Mouse (Mus musculus) kidney, adult 8-10 months (tissue): ENCODE data around the gene Zfp36.

Experiments
- DNase-seq, 2 experiments: peaks; one replicate each; pipeline ENCODE4 v3.0.0; 2022

The Zfp36 gene

GRCm38 (mm10) chr7:28383606-28384005 lies 3.6 kb upstream of the Zfp36 start:
- DNase-seq = no peak

DNA sequence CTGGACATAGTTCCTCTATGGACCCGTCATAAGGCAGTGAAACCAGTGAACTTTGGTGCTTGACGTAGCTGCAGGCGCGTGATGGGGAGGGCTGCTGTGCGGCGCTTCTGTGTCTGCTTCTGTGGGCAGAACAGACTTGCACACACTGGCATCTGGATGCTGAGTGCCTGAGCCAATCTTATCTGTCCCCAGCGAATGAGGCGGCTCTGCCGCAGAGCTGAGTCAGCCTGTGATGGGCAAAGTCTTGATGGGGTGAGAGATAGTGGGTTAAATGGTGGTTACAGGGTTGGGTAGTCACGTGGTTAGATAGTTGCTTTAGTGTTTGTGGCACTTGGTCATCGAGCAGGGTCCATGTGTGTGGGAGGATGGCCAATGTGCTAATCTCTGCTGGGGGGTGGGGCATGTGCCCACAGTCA lies 2.9 kb upstream of the Zfp36 start:
- peak; percentile 74 to 77 for DNase-seq

GRCm38 (mm10) chr7:28382347-28382951 lies 2.4 kb upstream of the Zfp36 start:
- DNase-seq = no peak

GRCm38 (mm10) chr7:28381938-28382337 lies 1.9 kb upstream of the Zfp36 start:
- DNase-seq = peak; percentile 87 to 90

- DNase-seq = peak; percentile 68 to 73
Measured at GRCm38 (mm10) chr7:28381017-28381790, 1.2 kb upstream of the Zfp36 start.

GRCm38 (mm10) chr7:28378769-28379651 lies 1.0 kb downstream of the Zfp36 start:
- peak; percentile 93 to 96 for DNase-seq

- DNase-seq = peak; percentile 84 to 86
Measured at GRCm38 (mm10) chr7:28378066-28378690, 1.9 kb downstream of the Zfp36 start.

GRCm38 (mm10) chr7:28377190-28378065 lies 2.6 kb downstream of the Zfp36 start:
- DNase-seq = peak in 1 of 2 experiments; percentile 46

DNA sequence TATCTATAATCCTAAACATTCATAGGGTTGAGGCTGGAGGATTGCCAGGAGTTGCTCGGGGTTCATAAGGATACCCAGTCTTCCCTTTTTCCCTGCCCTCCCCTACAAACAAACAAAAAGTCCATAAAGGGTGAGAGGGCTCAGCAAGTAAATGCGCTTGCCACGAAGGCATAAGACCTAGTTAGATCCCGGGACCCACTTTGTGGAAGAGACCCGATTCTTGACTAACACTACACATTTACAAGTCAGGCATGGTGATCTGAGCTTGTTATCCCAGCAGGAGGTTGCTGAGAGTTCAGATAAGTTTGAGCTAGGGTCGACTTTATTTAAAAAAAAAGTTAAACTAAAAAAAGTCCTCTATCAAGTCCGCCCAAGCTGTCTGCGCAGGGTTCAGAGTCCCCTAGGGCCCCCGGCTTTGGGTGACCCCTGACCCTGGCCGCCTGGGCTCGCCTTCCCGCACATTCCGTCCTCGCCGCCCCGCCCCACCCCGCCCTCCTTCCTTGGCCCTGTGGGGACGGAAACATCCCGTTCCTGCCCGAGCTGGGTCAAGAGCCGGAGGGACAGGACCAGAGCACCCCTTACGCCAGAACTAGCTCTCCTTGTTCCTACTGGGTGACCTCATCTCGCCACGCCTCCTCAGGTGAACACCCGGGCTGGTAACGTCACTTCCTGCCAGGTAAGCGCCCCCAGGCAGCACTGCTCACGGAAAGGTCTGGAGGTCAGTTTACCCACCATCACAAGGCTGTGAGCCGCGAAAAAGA lies 3.9 kb downstream of the Zfp36 start:
- DNase-seq = peak; percentile 94

GRCm38 (mm10) chr7:28375176-28375921 lies 4.7 kb downstream of the Zfp36 start:
- DNase-seq = peak; percentile 91 to 92

GRCm38 (mm10) chr7:28374647-28375046 lies 5.4 kb downstream of the Zfp36 start:
- no peak for DNase-seq

GRCm38 (mm10) chr7:28373891-28374495 lies 6.1 kb downstream of the Zfp36 start:
- DNase-seq = no peak

GRCm38 (mm10) chr7:28373131-28373581 lies 6.9 kb downstream of the Zfp36 start:
- DNase-seq = peak; percentile 84 to 88

GRCm38 (mm10) chr7:28372251-28373108 lies 7.6 kb downstream of the Zfp36 start, which contains the start of gene Plekhg2:
Gene Plekhg2 (minus strand): TSS chr7:28372599.
- DNase-seq = peak; percentile 100

DNA sequence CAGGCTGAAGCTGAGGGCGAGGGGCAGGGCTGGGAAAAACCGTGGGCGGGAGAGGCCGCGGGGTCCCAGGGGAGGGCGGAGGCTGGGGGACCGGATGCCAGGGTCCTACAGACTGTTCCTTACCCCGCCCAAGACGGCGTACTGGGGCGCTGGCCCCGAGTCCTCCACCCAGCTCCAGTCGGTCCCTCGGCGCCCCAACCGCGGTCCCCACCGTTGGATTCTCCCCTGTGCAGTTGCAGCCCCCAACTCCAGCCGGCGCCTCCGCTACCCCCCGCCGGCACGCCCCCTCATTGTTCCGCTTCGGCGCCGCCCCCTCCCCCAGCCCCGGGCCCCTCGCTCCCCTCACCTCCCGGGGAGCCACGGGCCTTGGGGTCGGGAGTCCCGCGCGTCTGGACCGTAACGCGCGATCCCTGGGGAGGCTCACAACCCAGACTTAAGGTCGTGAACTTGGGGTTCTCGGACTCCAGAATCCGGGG lies 8.5 kb downstream of the Zfp36 start:
- DNase-seq = peak in 1 of 2 experiments; percentile 56

DNA sequence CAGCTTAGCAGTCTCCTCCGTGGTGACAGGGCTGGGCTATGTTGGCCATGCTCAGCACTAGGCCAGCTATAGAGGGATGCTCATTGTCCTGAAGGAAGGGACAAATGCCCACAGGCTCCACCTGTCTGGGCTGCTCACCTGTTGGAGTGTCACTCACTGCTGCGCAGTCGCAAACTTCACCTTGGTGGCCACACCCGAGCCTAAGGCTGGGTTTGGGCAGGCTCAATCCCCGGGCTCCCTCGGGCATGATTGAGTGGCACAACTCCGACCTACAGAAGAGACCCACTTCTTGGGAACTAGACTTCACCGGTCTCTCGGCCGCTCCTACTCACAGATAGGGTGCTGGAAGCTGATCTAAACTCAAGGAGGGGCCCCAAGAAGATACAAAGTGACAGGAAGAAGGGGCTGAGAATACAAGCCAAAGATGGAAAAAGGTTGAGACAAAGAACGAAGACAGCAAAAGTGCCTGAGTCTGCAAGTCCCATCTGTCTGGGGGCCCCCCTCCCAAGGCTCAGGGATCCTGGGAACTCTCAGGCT lies 9.0 kb downstream of the Zfp36 start:
- peak in 1 of 2 experiments; percentile 26 for DNase-seq

GRCm38 (mm10) chr7:28370051-28370450 lies 10.0 kb downstream of the Zfp36 start:
- DNase-seq = no peak

DNA sequence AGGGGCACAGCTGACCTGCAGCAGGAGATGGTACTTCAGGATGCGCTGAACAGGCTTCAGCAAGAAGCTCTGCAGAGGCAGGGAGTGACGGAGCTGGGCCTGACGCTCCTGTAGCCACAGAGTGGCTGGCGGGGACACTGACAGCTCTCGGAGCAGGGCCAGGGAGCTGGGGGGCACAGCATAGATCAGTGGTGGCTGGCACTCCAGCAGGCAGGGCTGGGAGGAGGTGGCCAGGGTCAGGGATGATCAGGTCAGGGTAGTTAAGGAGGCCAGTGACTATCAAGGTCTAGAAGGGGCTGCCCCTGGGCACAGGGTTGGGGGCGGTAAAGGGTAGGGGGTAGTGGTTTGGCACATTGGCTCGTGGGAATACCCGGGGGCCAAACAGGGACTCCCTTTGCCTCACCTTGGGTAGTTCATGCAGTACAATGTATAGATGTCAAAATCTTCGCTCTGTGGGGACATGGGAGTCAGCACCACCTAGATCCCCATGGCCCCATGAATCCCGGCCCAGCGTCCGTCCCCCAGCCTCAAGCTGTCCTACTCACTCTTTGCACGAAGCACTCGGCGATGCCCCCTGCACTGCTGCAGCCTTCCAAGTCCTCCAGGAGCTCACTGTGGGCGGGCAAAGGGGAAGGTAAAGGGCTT lies 11.7 kb downstream of the Zfp36 start:
- no peak for DNase-seq
